Mouse (Mus musculus): ENCODE measurements around the gene Cd33. TPM values are rescaled to one million over a fixed set of nuclear protein-coding genes. Genes with fewer than 3 reads are reported as not detected.

The Cd33 gene
- total and polyA plus RNA-seq, 2 experiments from 2014 or later, result 2.0 TPM

DNA sequence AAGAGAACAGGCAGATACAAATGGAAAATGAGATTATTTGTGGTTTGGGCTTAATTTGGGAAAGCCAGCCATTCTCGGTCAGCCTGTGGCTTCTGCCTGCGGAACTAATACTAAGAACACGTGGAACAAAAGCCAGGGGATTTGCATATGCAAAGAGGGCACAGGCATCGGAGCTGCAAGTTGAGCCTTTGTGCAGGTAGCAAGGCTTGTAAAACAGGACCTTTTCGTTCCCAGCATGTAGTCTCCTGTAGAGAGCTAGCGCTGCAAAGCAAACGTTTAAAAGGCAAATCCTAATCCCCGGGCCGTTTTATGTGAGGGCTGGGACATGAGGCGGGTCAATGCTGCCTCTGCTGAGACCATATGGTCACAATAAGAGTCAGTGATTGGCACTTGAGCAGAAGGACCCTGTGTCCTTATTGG is 18.4 kb upstream of the Cd33 start:
- H3K4me2 ChIP-seq (ENCODE audit: low read depth, low read length), result peak overlapping the region; percentile 95
- DNase-seq (ENCODE audit: low spot score) (peak; percentile 64), ATAC-seq (peak; percentile 61)
- peak overlapping the region; percentile 69 for H3K4me3 ChIP-seq (ENCODE audit: low read length)
- no peak for TF ChIP-seq CTCF (IDR thresholded peaks at IDR 0.05; ENCODE audit: low read depth)
- peak overlapping the region; percentile 83 for H3K27ac ChIP-seq
- no peaks in the 10 kb centered on the region for H3K9me3 ChIP-seq (ENCODE audit: low read length)
- H3K36me3 ChIP-seq (ENCODE audit: insufficient read depth, low read length), result peaks cover 17% of the 10 kb centered on the region
- WGBS, result 0% methylated on average over 10 of the region's 10 CpGs
- H3K9ac ChIP-seq (replicated peaks; ENCODE audit: low read length), result peak overlapping the region; percentile 77
- H3K27me3 ChIP-seq (ENCODE audit: insufficient read depth, low read length), result no peaks in the 10 kb centered on the region
- peaks cover 11% of the 10 kb centered on the region for H3K4me1 ChIP-seq (ENCODE audit: insufficient read depth, low read length)

DNA sequence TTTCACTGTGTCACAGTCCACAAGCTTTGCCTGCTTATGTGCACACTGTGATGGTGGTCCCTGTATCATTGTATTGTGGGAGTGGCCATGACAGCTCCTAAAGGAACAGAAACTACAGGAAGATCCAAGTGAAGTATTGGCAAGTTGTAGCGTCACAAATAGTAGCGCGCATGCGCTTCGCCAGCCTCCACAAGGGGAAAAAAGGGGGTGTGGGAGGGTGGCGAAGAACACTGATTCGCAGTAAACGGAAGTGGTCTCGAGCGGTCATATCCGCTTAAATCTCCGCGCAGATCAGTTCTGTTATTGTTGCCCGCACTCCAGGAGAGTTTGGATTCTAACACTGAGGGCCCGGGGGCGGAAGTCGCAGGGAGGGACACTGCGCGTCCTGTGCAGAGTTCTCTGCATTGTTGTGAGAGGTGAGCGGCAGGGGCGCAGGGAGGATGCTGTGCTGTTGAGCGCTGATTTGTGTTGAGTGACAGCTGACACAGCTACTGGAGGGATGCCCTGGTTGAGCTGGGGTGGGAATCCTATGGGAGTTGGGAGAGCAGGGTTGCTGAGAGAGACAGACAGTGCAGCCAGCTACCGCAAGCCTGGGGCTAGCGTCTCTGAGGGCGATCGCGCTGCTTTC is 17.9 kb upstream of the Cd33 start, which contains the start of gene Zfp658:
Gene Zfp658, plus strand, starts transcription at position 251 of the 628 bp plus-strand sequence.
- DNase-seq (ENCODE audit: low spot score) (peak; percentile 97), ATAC-seq (peak; percentile 95)
- peaks cover 12% of the 10 kb centered on the region for H3K36me3 ChIP-seq (ENCODE audit: insufficient read depth, low read length)
- H3K27me3 ChIP-seq (ENCODE audit: insufficient read depth, low read length), result no peaks in the 10 kb centered on the region
- peaks cover 11% of the 10 kb centered on the region for H3K4me1 ChIP-seq (ENCODE audit: insufficient read depth, low read length)
- TF ChIP-seq CTCF (IDR thresholded peaks at IDR 0.05; ENCODE audit: low read depth), result peak; percentile 47; the same call in 1 of the 2 replicates
- H3K4me2 ChIP-seq (ENCODE audit: low read depth, low read length), result peak within 1 kb of the TSS; percentile 95
- H3K9ac ChIP-seq (replicated peaks; ENCODE audit: low read length), result peak within 1 kb of the TSS; percentile 77
- H3K4me3 ChIP-seq (ENCODE audit: low read length), result peak within 1 kb of the TSS; percentile 69
- H3K27ac ChIP-seq, result peak within 1 kb of the TSS; percentile 83
- no peaks in the 10 kb centered on the region for H3K9me3 ChIP-seq (ENCODE audit: low read length)
- WGBS, result under 1% methylated on average over 27 of the region's 27 CpGs

DNA sequence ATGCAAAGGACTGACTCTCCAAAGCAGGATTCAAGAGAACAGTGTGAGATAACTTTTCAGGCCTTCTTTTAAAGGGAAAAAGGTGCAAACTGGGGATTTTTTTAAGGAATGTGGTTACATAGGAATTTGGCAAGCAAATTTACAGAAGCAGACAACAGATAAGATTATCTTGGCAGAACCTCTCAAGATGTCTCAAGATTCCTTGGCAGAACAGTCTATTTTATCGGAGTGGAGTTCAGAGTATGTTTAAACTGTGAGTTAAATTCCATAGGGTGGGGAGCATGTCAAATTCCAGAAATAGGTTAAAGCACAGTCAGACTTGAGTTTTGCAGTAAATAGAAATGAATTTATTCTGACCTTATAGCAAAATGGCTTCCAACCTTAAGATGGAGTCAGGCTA is 12.7 kb upstream of the Cd33 start:
- WGBS, result 77% methylated on average over 1 of the region's 1 CpGs
- DNase-seq (ENCODE audit: low spot score) (no peak), ATAC-seq (no peak)
- H3K9me3 ChIP-seq (ENCODE audit: low read length), result no peaks in the 10 kb centered on the region
- no peaks in the 10 kb centered on the region for H3K4me1 ChIP-seq (ENCODE audit: insufficient read depth, low read length)
- no peaks in the 10 kb centered on the region for H3K36me3 ChIP-seq (ENCODE audit: insufficient read depth, low read length)
- no peak for TF ChIP-seq CTCF (IDR thresholded peaks at IDR 0.05; ENCODE audit: low read depth)
- no peaks in the 10 kb centered on the region for H3K27me3 ChIP-seq (ENCODE audit: insufficient read depth, low read length)
- H3K4me2 ChIP-seq (ENCODE audit: low read depth, low read length), result no peak overlapping the region
- H3K9ac ChIP-seq (replicated peaks; ENCODE audit: low read length), result no peak overlapping the region
- H3K27ac ChIP-seq, result no peak overlapping the region
- H3K4me3 ChIP-seq (ENCODE audit: low read length), result no peak overlapping the region

GRCm38 (mm10) chr7:43555351-43555750 is 11.1 kb upstream of the Cd33 start:
- ATAC-seq (no peak), DNase-seq (ENCODE audit: low spot score) (no peak)
- Histone ChIP-seq H3K36me3 (ENCODE audit: insufficient read depth, low read length) (no peaks in the 10 kb centered on the region), H3K27ac (no peak overlapping the region), H3K9ac (replicated peaks; ENCODE audit: low read length) (no peak overlapping the region), H3K4me3 (ENCODE audit: low read length) (no peak overlapping the region), H3K4me1 (ENCODE audit: insufficient read depth, low read length) (no peaks in the 10 kb centered on the region), H3K4me2 (ENCODE audit: low read depth, low read length) (no peak overlapping the region), H3K9me3 (ENCODE audit: low read length) (no peaks in the 10 kb centered on the region), H3K27me3 (ENCODE audit: insufficient read depth, low read length) (no peaks in the 10 kb centered on the region)
- TF ChIP-seq CTCF (IDR thresholded peaks at IDR 0.05; ENCODE audit: low read depth), result no peak
- 90% methylated on average over 5 of the region's 5 CpGs for WGBS

- Histone ChIP-seq H3K9ac (replicated peaks; ENCODE audit: low read length) (no peak overlapping the region), H3K4me3 (ENCODE audit: low read length) (no peak overlapping the region), H3K4me2 (ENCODE audit: low read depth, low read length) (no peak overlapping the region), H3K27me3 (ENCODE audit: insufficient read depth, low read length) (no peaks in the 10 kb centered on the region), H3K4me1 (ENCODE audit: insufficient read depth, low read length) (no peaks in the 10 kb centered on the region), H3K9me3 (ENCODE audit: low read length) (no peaks in the 10 kb centered on the region), H3K27ac (no peak overlapping the region), H3K36me3 (ENCODE audit: insufficient read depth, low read length) (no peaks in the 10 kb centered on the region)
- ATAC-seq (no peak), DNase-seq (ENCODE audit: low spot score) (no peak)
- WGBS, result 66% methylated on average over 3 of the region's 3 CpGs
- no peak for TF ChIP-seq CTCF (IDR thresholded peaks at IDR 0.05; ENCODE audit: low read depth)
Observed at GRCm38 (mm10) chr7:43554550-43554949, 10.3 kb upstream of the Cd33 start.

- Histone ChIP-seq H3K27ac (no peak overlapping the region), H3K4me3 (ENCODE audit: low read length) (no peak overlapping the region), H3K36me3 (ENCODE audit: insufficient read depth, low read length) (no peaks in the 10 kb centered on the region), H3K9ac (replicated peaks; ENCODE audit: low read length) (no peak overlapping the region), H3K9me3 (ENCODE audit: low read length) (no peaks in the 10 kb centered on the region), H3K4me2 (ENCODE audit: low read depth, low read length) (no peak overlapping the region), H3K27me3 (ENCODE audit: insufficient read depth, low read length) (no peaks in the 10 kb centered on the region), H3K4me1 (ENCODE audit: insufficient read depth, low read length) (no peaks in the 10 kb centered on the region)
- DNase-seq (ENCODE audit: low spot score) (no peak), ATAC-seq (no peak)
- WGBS, result 89% methylated on average over 4 of the region's 4 CpGs
- no peak for TF ChIP-seq CTCF (IDR thresholded peaks at IDR 0.05; ENCODE audit: low read depth)
Observed at GRCm38 (mm10) chr7:43553153-43553552, 8.9 kb upstream of the Cd33 start.

GRCm38 (mm10) chr7:43548206-43548605 is 4.0 kb upstream of the Cd33 start:
- ATAC-seq, result no peak

More at GRCm38 (mm10) chr7:43548206-43548605, 4.0 kb upstream of the Cd33 start:
- DNase-seq (ENCODE audit: low spot score), result no peak
- Histone ChIP-seq H3K4me3 (ENCODE audit: low read length) (no peak overlapping the region), H3K4me1 (ENCODE audit: insufficient read depth, low read length) (no peaks in the 10 kb centered on the region), H3K4me2 (ENCODE audit: low read depth, low read length) (no peak overlapping the region), H3K27ac (no peak overlapping the region), H3K36me3 (ENCODE audit: insufficient read depth, low read length) (no peaks in the 10 kb centered on the region), H3K9ac (replicated peaks; ENCODE audit: low read length) (no peak overlapping the region), H3K9me3 (ENCODE audit: low read length) (no peaks in the 10 kb centered on the region), H3K27me3 (ENCODE audit: insufficient read depth, low read length) (no peaks in the 10 kb centered on the region)
- WGBS, result 80% methylated on average over 4 of the region's 4 CpGs
- no peak for TF ChIP-seq CTCF (IDR thresholded peaks at IDR 0.05; ENCODE audit: low read depth)

Measured in hindbrain, postnatal 0 days (tissue).